Mouse (Mus musculus): ENCODE measurements around the gene Fnbp1. TPM values are rescaled to one million over a fixed set of nuclear protein-coding genes. Genes with fewer than 3 reads are reported as not detected.

The Fnbp1 gene
- polyA plus RNA-seq, 1 experiment from 2014 or later: 23.7 TPM

- Histone ChIP-seq H3K27ac (ENCODE audit: low read length) (peak overlapping the region; percentile 86), H3K27me3 (ENCODE audit: control insufficient read depth, insufficient read depth, low read length) (no peaks in the 10 kb centered on the region), H3K9me3 (replicated peaks; ENCODE audit: control insufficient read depth, low read length) (no peaks in the 10 kb centered on the region), H3K4me2 (ENCODE audit: low read depth, low read length) (peak overlapping the region; percentile 88), H3K36me3 (ENCODE audit: control insufficient read depth, insufficient read depth) (peaks cover 5% of the 10 kb centered on the region; the same call in 1 of the 2 replicates), H3K4me1 (ENCODE audit: control insufficient read depth, insufficient read depth, low read length) (peaks cover 17% of the 10 kb centered on the region), H3K4me3 (ENCODE audit: low read length) (peak overlapping the region; percentile 72), H3K9ac (ENCODE audit: low read length) (peak overlapping the region; percentile 90)
- WGBS: 25% methylated on average over 3 of the region's 3 CpGs
- no peak for ATAC-seq (replicated peaks; ENCODE audit: extremely low read depth, insufficient read depth, low FRiP score)
Measured at GRCm38 (mm10) chr2:31142505-31142904, 697 bp upstream of the Fnbp1 start.

GRCm38 (mm10) chr2:31141074-31141866 lies 538 bp downstream of the Fnbp1 start:
- H3K4me3 ChIP-seq (ENCODE audit: low read length): peak overlapping the region; percentile 72
- no peaks in the 10 kb centered on the region for H3K27me3 ChIP-seq (ENCODE audit: control insufficient read depth, insufficient read depth, low read length)
- H3K27ac ChIP-seq (ENCODE audit: low read length): peak overlapping the region; percentile 86
- H3K36me3 ChIP-seq (ENCODE audit: control insufficient read depth, insufficient read depth): peaks cover 5% of the 10 kb centered on the region; the same call in 1 of the 2 replicates
- H3K4me2 ChIP-seq (ENCODE audit: low read depth, low read length): peak overlapping the region; percentile 88
- ATAC-seq (replicated peaks; ENCODE audit: extremely low read depth, insufficient read depth, low FRiP score): peak; percentile 46
- peaks cover 23% of the 10 kb centered on the region for H3K4me1 ChIP-seq (ENCODE audit: control insufficient read depth, insufficient read depth, low read length)
- peak overlapping the region; percentile 90 for H3K9ac ChIP-seq (ENCODE audit: low read length)
- under 1% methylated on average over 78 of the region's 78 CpGs for WGBS
- no peaks in the 10 kb centered on the region for H3K9me3 ChIP-seq (replicated peaks; ENCODE audit: control insufficient read depth, low read length)

GRCm38 (mm10) chr2:31140772-31141073 lies 1.1 kb downstream of the Fnbp1 start:
- peak overlapping the region; percentile 90 for H3K9ac ChIP-seq (ENCODE audit: low read length)
- WGBS: 6% methylated on average over 10 of the region's 10 CpGs
- ATAC-seq (replicated peaks; ENCODE audit: extremely low read depth, insufficient read depth, low FRiP score): no peak
- H3K4me1 ChIP-seq (ENCODE audit: control insufficient read depth, insufficient read depth, low read length): peaks cover 29% of the 10 kb centered on the region
- H3K9me3 ChIP-seq (replicated peaks; ENCODE audit: control insufficient read depth, low read length): no peaks in the 10 kb centered on the region
- 0 out of 2 replicates have a peak, but pooled peaks cover 2% of the 10 kb centered on the region for H3K36me3 ChIP-seq (ENCODE audit: control insufficient read depth, insufficient read depth)
- H3K4me3 ChIP-seq (ENCODE audit: low read length): peak overlapping the region; percentile 72
- no peaks in the 10 kb centered on the region for H3K27me3 ChIP-seq (ENCODE audit: control insufficient read depth, insufficient read depth, low read length)
- peak overlapping the region; percentile 88 for H3K4me2 ChIP-seq (ENCODE audit: low read depth, low read length)
- H3K27ac ChIP-seq (ENCODE audit: low read length): no peak overlapping the region

- H3K4me2 ChIP-seq (ENCODE audit: low read depth, low read length): peak overlapping the region; percentile 88
- H3K36me3 ChIP-seq (ENCODE audit: control insufficient read depth, insufficient read depth): 0 out of 2 replicates have a peak, but pooled peaks cover under 1% of the 10 kb centered on the region
- peak overlapping the region; percentile 72 for H3K4me3 ChIP-seq (ENCODE audit: low read length)
- H3K4me1 ChIP-seq (ENCODE audit: control insufficient read depth, insufficient read depth, low read length): peaks cover 34% of the 10 kb centered on the region
- H3K9me3 ChIP-seq (replicated peaks; ENCODE audit: control insufficient read depth, low read length): no peaks in the 10 kb centered on the region
- H3K27me3 ChIP-seq (ENCODE audit: control insufficient read depth, insufficient read depth, low read length): no peaks in the 10 kb centered on the region
- ATAC-seq (replicated peaks; ENCODE audit: extremely low read depth, insufficient read depth, low FRiP score): no peak
- peak overlapping the region; percentile 90 for H3K9ac ChIP-seq (ENCODE audit: low read length)
- no peak overlapping the region for H3K27ac ChIP-seq (ENCODE audit: low read length)
- WGBS: 64% methylated on average over 12 of the region's 12 CpGs
Measured at GRCm38 (mm10) chr2:31139991-31140771, 1.6 kb downstream of the Fnbp1 start.

- H3K4me1 ChIP-seq (ENCODE audit: control insufficient read depth, insufficient read depth, low read length): peaks cover 36% of the 10 kb centered on the region
- H3K9me3 ChIP-seq (replicated peaks; ENCODE audit: control insufficient read depth, low read length): no peaks in the 10 kb centered on the region
- H3K4me3 ChIP-seq (ENCODE audit: low read length): no peak overlapping the region
- H3K27ac ChIP-seq (ENCODE audit: low read length): 0 out of 2 replicates have a peak overlapping the region, but pooled peaks have one; percentile 21
- no peak for ATAC-seq (replicated peaks; ENCODE audit: extremely low read depth, insufficient read depth, low FRiP score)
- no peak overlapping the region for H3K9ac ChIP-seq (ENCODE audit: low read length)
- WGBS: 82% methylated on average over 10 of the region's 10 CpGs
- H3K4me2 ChIP-seq (ENCODE audit: low read depth, low read length): no peak overlapping the region
- H3K36me3 ChIP-seq (ENCODE audit: control insufficient read depth, insufficient read depth): no peaks in the 10 kb centered on the region
- no peaks in the 10 kb centered on the region for H3K27me3 ChIP-seq (ENCODE audit: control insufficient read depth, insufficient read depth, low read length)
Measured at GRCm38 (mm10) chr2:31139174-31139632, 2.6 kb downstream of the Fnbp1 start.

- WGBS: 68% methylated on average over 14 of the region's 14 CpGs
- Histone ChIP-seq H3K27me3 (ENCODE audit: control insufficient read depth, insufficient read depth, low read length) (no peaks in the 10 kb centered on the region), H3K4me1 (ENCODE audit: control insufficient read depth, insufficient read depth, low read length) (peaks cover 43% of the 10 kb centered on the region), H3K4me2 (ENCODE audit: low read depth, low read length) (no peak overlapping the region), H3K9ac (ENCODE audit: low read length) (no peak overlapping the region), H3K27ac (ENCODE audit: low read length) (no peak overlapping the region), H3K4me3 (ENCODE audit: low read length) (no peak overlapping the region), H3K36me3 (ENCODE audit: control insufficient read depth, insufficient read depth) (no peaks in the 10 kb centered on the region), H3K9me3 (replicated peaks; ENCODE audit: control insufficient read depth, low read length) (no peaks in the 10 kb centered on the region)
- ATAC-seq (replicated peaks; ENCODE audit: extremely low read depth, insufficient read depth, low FRiP score): no peak
Measured at GRCm38 (mm10) chr2:31137018-31137590, 4.7 kb downstream of the Fnbp1 start.

- no peaks in the 10 kb centered on the region for H3K27me3 ChIP-seq (ENCODE audit: control insufficient read depth, insufficient read depth, low read length)
- no peak overlapping the region for H3K9ac ChIP-seq (ENCODE audit: low read length)
- ATAC-seq (replicated peaks; ENCODE audit: extremely low read depth, insufficient read depth, low FRiP score): no peak
- no peak overlapping the region for H3K4me3 ChIP-seq (ENCODE audit: low read length)
- WGBS: 38% methylated on average over 13 of the region's 13 CpGs
- H3K27ac ChIP-seq (ENCODE audit: low read length): peak overlapping the region; percentile 45
- H3K4me2 ChIP-seq (ENCODE audit: low read depth, low read length): no peak overlapping the region
- peaks cover 51% of the 10 kb centered on the region for H3K4me1 ChIP-seq (ENCODE audit: control insufficient read depth, insufficient read depth, low read length)
- no peaks in the 10 kb centered on the region for H3K36me3 ChIP-seq (ENCODE audit: control insufficient read depth, insufficient read depth)
- no peaks in the 10 kb centered on the region for H3K9me3 ChIP-seq (replicated peaks; ENCODE audit: control insufficient read depth, low read length)
Measured at GRCm38 (mm10) chr2:31136338-31136737, 5.5 kb downstream of the Fnbp1 start.

- Histone ChIP-seq H3K4me3 (ENCODE audit: low read length) (no peak overlapping the region), H3K27ac (ENCODE audit: low read length) (peak overlapping the region; percentile 45), H3K9ac (ENCODE audit: low read length) (no peak overlapping the region), H3K27me3 (ENCODE audit: control insufficient read depth, insufficient read depth, low read length) (no peaks in the 10 kb centered on the region), H3K36me3 (ENCODE audit: control insufficient read depth, insufficient read depth) (no peaks in the 10 kb centered on the region), H3K9me3 (replicated peaks; ENCODE audit: control insufficient read depth, low read length) (no peaks in the 10 kb centered on the region), H3K4me2 (ENCODE audit: low read depth, low read length) (0 out of 2 replicates have a peak overlapping the region, but pooled peaks have one; percentile 1), H3K4me1 (ENCODE audit: control insufficient read depth, insufficient read depth, low read length) (peaks cover 59% of the 10 kb centered on the region)
- 28% methylated on average over 13 of the region's 13 CpGs for WGBS
- no peak for ATAC-seq (replicated peaks; ENCODE audit: extremely low read depth, insufficient read depth, low FRiP score)
Measured at GRCm38 (mm10) chr2:31135512-31135931, 6.3 kb downstream of the Fnbp1 start.

All from heart, embryonic 16.5 days (tissue).